In the genomic region with DNA sequence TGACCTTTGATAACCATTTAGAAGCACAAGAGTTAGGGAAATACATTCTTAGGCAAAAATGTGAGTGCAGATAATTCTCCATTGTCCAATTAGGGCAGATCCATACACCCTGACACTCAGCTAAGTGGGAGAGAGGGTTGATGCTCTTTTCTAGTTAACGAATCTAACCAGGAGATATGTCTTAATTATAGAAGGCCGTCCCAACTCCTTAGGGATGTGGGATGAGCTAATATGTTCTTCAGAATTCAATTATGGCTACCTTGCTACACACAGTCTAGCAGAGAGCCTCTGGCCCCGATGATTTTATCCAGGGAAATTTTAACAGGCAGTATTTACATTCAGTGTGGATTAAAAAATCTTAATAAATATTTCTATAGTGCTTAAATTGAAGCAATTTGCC, we compare ENCODE assay signal across 17 mouse cellular contexts. TPM values are rescaled to one million over a fixed set of nuclear protein-coding genes. Genes with fewer than 3 reads are reported as not detected.
"Had no signal": no experiment of that assay in that cellular context is flagged by ENCODE, and none has a peak within 500 bp of the region (broad histone marks: within the 10 kb centered on the region; RNA-seq: fewer than 3 reads in every experiment).

No protein-coding gene starts in this region.

- ATAC-seq: intestine, embryonic 15.5 days had no signal

- H3K4me2 ChIP-seq: intestine, embryonic 15.5 days; limb, embryonic 12.5 days; liver, embryonic 11.5 days; lung, embryonic 15.5 days; neural tube, embryonic 12.5 days had no signal

- DNase-seq: kidney, adult 18-20 months; kidney, postnatal 10 days; kidney, postnatal 4 days; lung, postnatal 14 days; right cerebral cortex, adult 18-20 months; right cerebral cortex, postnatal 25 days; thymus, postnatal 36 days had no signal

- H3K27me3 ChIP-seq: intestine, embryonic 15.5 days; limb, embryonic 12.5 days; lung, embryonic 15.5 days; megakaryocyte, embryonic 14.5 days; neural tube, embryonic 12.5 days had no signal

- H3K36me3 ChIP-seq: intestine, embryonic 15.5 days; limb, embryonic 12.5 days; lung, embryonic 15.5 days; neural tube, embryonic 12.5 days had no signal

- H3K4me1 ChIP-seq: intestine, embryonic 15.5 days; limb, embryonic 12.5 days; lung, embryonic 15.5 days; megakaryocyte, embryonic 14.5 days; neural tube, embryonic 12.5 days had no signal

- H3K9me3 ChIP-seq: intestine, embryonic 15.5 days; limb, embryonic 12.5 days; lung, embryonic 15.5 days; megakaryocyte, embryonic 14.5 days; neural tube, embryonic 12.5 days had no signal

- H3K27ac ChIP-seq: intestine, embryonic 15.5 days; layer of hippocampus, adult 2 months; limb, embryonic 12.5 days; lung, embryonic 15.5 days; macrophage; neural tube, embryonic 12.5 days had no signal

- H3K4me3 ChIP-seq: intestine, embryonic 15.5 days; layer of hippocampus, adult 2 months; limb, embryonic 12.5 days; lung, embryonic 15.5 days; megakaryocyte, embryonic 14.5 days; myocyte; neural tube, embryonic 12.5 days had no signal

- H3K9ac ChIP-seq: intestine, embryonic 15.5 days; limb, embryonic 12.5 days; lung, embryonic 15.5 days; neural tube, embryonic 12.5 days had no signal

RNA-seq across cellular contexts. Expression of gene Crp, which starts 3.0 kb away (rescaled TPM):
- polyA plus RNA-seq: limb, embryonic 12.5 days; macrophage; myocyte; small intestine, adult 2 months had no signal
